Mouse (Mus musculus) olfactory bulb, adult 2 months (tissue): ENCODE measurements at regions not wholly inside any gene's neighbourhood (a gene's known extent, or its start where the extent isn't known, plus 50 kb on each side); places are given as distances from the start of the nearest gene placed in this dataset.

Source experiments
- CTCF ChIP-seq: fragments of 200-500 bp; IDR thresholded peaks from 2 replicates; pipeline ENCODE4 v1.5.1; 2012; ENCODE audit warnings: low read depth, mild to moderate bottlenecking, low read length, moderate library complexity; ENCODE audit not compliant: insufficient read depth
- POLR2A ChIP-seq: fragments of 200-500 bp; IDR thresholded peaks from 2 replicates; pipeline ENCODE4 v1.6.1; 2012; ENCODE audit warnings: mild to moderate bottlenecking, low read depth, low read length, moderate library complexity; ENCODE audit not compliant: insufficient read depth

DNA sequence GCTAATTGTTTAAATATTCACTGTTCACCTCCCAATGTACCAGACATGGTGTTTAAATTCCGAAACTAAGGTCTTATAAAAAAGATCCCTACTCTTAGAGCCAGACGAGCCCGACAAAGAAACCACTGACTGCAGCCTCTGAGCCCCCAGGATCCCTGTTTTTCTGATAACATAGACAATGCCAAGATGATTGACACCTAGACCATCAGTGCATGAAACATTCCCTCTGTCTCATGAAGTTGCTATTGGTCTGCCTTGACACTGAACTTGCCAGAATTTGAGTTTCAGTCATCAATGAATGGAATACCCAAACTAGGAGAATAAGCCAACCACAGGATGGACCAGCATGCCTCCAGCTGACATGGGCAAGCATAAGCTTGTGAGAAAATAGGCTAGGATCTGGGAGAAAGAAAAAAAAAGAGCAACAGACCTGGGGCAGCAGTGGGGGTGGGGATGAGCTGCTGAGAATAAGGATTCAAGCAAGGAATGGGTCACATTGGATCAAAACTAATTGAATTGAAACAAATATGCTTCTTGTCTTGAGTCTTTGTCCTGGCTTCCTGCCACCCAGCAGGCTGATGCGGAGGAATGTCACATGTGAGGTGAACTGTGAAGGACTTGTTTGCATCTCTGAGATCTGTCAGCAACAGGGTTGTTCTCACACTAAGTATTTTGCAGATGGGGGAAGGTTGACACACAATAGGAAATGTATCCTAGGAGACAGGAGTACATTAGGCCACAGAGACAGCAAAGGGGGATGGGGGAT, 333.0 kb downstream of the Lpin1 start:
- no peak for TF ChIP-seq POLR2A
- no peak for TF ChIP-seq CTCF
